11 mouse cellular contexts compared by ENCODE assay signal in genomic region chr10:108355392-108355775, GRCm38 (mm10). TPM values are rescaled to one million over a fixed set of nuclear protein-coding genes. Genes with fewer than 3 reads are reported as not detected.
"Had no signal": no experiment of that assay in that cellular context is flagged by ENCODE, and none has a peak within 500 bp of the region (broad histone marks: within the 10 kb centered on the region; RNA-seq: fewer than 3 reads in every experiment).

No protein-coding gene starts in this region.

- DNase-seq: kidney, postnatal 14 days; right cerebral cortex, postnatal 4 days; spleen, adult 18-20 months; thymus, adult 18-20 months; thymus, postnatal 14 days had no signal

- H3K27ac ChIP-seq: limb, embryonic 15.5 days; liver, embryonic 12.5 days; midbrain, embryonic 12.5 days; neural tube, embryonic 13.5 days had no signal

- H3K4me3 ChIP-seq: limb, embryonic 15.5 days; liver, embryonic 12.5 days; lung, embryonic 15.5 days; midbrain, embryonic 12.5 days; neural tube, embryonic 13.5 days had no signal

- H3K36me3 ChIP-seq: limb, embryonic 15.5 days; midbrain, embryonic 12.5 days; neural tube, embryonic 13.5 days had no signal

- H3K9me3 ChIP-seq: limb, embryonic 15.5 days; liver, embryonic 12.5 days; lung, embryonic 15.5 days; midbrain, embryonic 12.5 days had no signal

- H3K4me1 ChIP-seq: limb, embryonic 15.5 days; liver, embryonic 12.5 days had no signal

- H3K27me3 ChIP-seq: limb, embryonic 15.5 days; liver, embryonic 12.5 days; lung, embryonic 15.5 days; midbrain, embryonic 12.5 days; neural tube, embryonic 13.5 days had no signal

RNA-seq across cellular contexts. Expression of gene Pawr, which starts 23.5 kb away (rescaled TPM):
- total RNA-seq: megakaryocyte-erythroid progenitor cell, adult 5-6 weeks had no signal
